Mouse (Mus musculus) heart, postnatal 0 days (tissue): ENCODE measurements around the gene Cdkn1b.

ENCODE experiments used
- CTCF ChIP-seq: IDR thresholded peaks from 2 replicates; pipeline ENCODE4 v1.5.1; 2016; ENCODE audit warnings: antibody characterized with exemption, control low read depth, low read depth
- EP300 ChIP-seq: IDR thresholded peaks from 2 replicates; pipeline ENCODE4 v1.6.1; 2016; ENCODE audit warnings: antibody characterized with exemption, low read depth

GRCm38 (mm10) chr6:134968326-134968725, 48.1 kb downstream of the Cdkn1b start:
- no peak for TF ChIP-seq CTCF
- no peak for TF ChIP-seq EP300
